Mouse (Mus musculus) heart, embryonic 13.5 days (tissue): ENCODE data around the gene Stkld1. TPM values are rescaled to one million over a fixed set of nuclear protein-coding genes. Genes with fewer than 3 reads are reported as not detected.

Experiments used
- ATAC-seq: fragments of 200-750 bp; cut with Nextera tagmentation; 2 replicates; pipeline ENCODE4 v1.8.0; 2017; ENCODE audit warnings: moderate TSS enrichment; ENCODE audit not compliant: insufficient number of reproducible peaks, low FRiP score, low TSS enrichment; ENCODE audit errors: extremely low read depth
- H3K27ac ChIP-seq: fragments of 300-500 bp; sonication (generic); replicated peaks from 2 replicates; pipeline ENCODE4 v1.5.1; 2015; ENCODE audit warnings: moderate library complexity, mild to moderate bottlenecking, inconsistent platforms
- H3K27me3 ChIP-seq: fragments of 300-500 bp; sonication (generic); replicated peaks from 2 replicates; pipeline ENCODE4 v1.6.1; 2015; ENCODE audit warnings: mild to moderate bottlenecking, inconsistent platforms
- H3K36me3 ChIP-seq: fragments of 300-500 bp; sonication (generic); 2 replicates; pipeline ENCODE4 v1.6.1; 2015; ENCODE audit warnings: mild to moderate bottlenecking, inconsistent platforms
- H3K4me1 ChIP-seq: fragments of 300-500 bp; sonication (generic); 2 replicates; pipeline ENCODE4 v1.6.1; 2015; ENCODE audit warnings: inconsistent platforms
- H3K4me2 ChIP-seq: fragments of 300-500 bp; sonication (generic); 2 replicates; pipeline ENCODE4 v1.6.1; 2015; ENCODE audit warnings: inconsistent platforms, mild to moderate bottlenecking, moderate library complexity
- H3K4me3 ChIP-seq: fragments of 300-500 bp; sonication (generic); 2 replicates; pipeline ENCODE4 v1.5.1; 2015; ENCODE audit warnings: moderate library complexity, mild to moderate bottlenecking, inconsistent platforms
- H3K9ac ChIP-seq: fragments of 300-500 bp; sonication (generic); 2 replicates; pipeline ENCODE4 v1.6.1; 2015; ENCODE audit warnings: inconsistent platforms, mild to moderate bottlenecking, moderate library complexity
- H3K9me3 ChIP-seq: fragments of 300-500 bp; sonication (generic); 2 replicates; pipeline ENCODE4 v1.6.1; 2016; ENCODE audit warnings: inconsistent platforms
- WGBS: fragments of 180-500 bp; shearing (Covaris S2); methylation state at CpG from one replicate; pipeline ENCODE4 v1.1.7; 2015; ENCODE audit warnings: mixed read lengths; 5-methylcytosine and 5-hydroxymethylcytosine counted together
- polyA plus RNA-seq: library from polyadenylated mRNA; unstranded; fragments of >200 nt; fragmentation: Nextera tagmentation; extraction: Ambion mirVana; gene quantifications from 2 replicates; pipeline ENCODE4 v1.2.1, GENCODE M21; 2015

The Stkld1 gene
- polyA plus RNA-seq, 1 experiment from 2014 or later = 0.07 TPM

DNA sequence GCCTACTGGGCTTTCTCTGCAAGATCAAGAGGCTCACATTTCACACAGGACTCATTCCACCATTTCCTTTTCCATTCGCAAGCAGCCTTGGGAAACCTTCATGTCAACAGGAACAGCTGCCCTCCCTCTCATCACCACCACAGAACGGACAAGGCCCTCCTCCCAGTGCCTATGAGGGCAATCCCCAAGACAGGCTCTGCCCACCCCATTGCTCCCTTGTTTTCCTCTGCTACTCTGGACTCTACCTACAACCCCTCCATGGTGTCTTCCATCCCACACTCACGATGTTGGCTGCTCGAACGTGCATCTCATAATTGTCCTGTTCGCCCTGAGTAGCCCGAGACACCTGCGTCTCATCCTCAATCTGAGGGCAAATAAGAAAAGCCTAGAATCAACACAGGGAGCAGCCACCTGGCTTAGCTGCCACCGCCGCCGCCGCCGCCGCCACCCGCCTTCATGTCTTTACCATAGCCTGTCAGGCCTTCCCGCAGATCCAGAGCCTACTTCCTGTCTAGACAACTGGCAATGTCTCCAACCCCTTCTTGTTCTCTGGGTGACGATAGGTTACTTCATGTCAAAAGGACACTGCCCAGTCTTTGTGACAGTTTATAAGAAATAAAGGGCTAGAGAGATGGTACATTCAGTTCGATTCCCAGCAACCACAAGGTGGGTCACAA, 25.0 kb upstream of the Stkld1 start:
- no peaks in the 10 kb centered on the region for H3K9me3 ChIP-seq
- peaks cover 67% of the 10 kb centered on the region for H3K36me3 ChIP-seq

DNA sequence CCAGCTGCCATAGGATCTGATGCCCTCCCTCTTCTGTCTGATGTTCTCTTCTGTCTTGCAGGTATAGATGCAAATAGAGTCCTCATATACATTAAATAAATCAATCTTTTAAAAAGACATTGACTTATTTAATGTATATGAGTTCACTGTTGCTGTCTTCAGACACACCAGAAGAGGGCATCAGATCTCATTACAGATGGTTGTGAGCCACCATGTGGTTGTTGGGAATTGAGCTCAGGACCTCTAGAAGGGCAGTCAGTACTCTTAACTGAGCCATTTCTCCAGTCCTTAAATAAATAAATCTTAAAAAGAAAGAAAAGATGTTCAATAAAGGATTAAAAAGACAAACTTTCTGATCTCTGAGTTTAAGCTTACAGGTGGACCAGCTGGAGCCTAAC, 24.5 kb upstream of the Stkld1 start:
- Histone ChIP-seq H3K4me1 (peaks cover 42% of the 10 kb centered on the region), H3K9ac (peak overlapping the region; percentile 94), H3K36me3 (peaks cover 73% of the 10 kb centered on the region), H3K27ac (peak overlapping the region; percentile 94), H3K4me3 (peak overlapping the region; percentile 96), H3K9me3 (no peaks in the 10 kb centered on the region), H3K27me3 (no peaks in the 10 kb centered on the region), H3K4me2 (peak overlapping the region; percentile 90)
- ATAC-seq = no peak

More for the DNA sequence above, 25.0 kb upstream of the Stkld1 start:
- Histone ChIP-seq H3K4me2 (peak overlapping the region; percentile 90), H3K27me3 (no peaks in the 10 kb centered on the region), H3K4me3 (peak overlapping the region; percentile 96), H3K9ac (peak overlapping the region; percentile 94), H3K4me1 (peaks cover 43% of the 10 kb centered on the region), H3K27ac (no peak overlapping the region; the same call in 1 of the 2 replicates)
- WGBS = 76% methylated on average over 18 of the region's 18 CpGs
- no peak for ATAC-seq

DNA sequence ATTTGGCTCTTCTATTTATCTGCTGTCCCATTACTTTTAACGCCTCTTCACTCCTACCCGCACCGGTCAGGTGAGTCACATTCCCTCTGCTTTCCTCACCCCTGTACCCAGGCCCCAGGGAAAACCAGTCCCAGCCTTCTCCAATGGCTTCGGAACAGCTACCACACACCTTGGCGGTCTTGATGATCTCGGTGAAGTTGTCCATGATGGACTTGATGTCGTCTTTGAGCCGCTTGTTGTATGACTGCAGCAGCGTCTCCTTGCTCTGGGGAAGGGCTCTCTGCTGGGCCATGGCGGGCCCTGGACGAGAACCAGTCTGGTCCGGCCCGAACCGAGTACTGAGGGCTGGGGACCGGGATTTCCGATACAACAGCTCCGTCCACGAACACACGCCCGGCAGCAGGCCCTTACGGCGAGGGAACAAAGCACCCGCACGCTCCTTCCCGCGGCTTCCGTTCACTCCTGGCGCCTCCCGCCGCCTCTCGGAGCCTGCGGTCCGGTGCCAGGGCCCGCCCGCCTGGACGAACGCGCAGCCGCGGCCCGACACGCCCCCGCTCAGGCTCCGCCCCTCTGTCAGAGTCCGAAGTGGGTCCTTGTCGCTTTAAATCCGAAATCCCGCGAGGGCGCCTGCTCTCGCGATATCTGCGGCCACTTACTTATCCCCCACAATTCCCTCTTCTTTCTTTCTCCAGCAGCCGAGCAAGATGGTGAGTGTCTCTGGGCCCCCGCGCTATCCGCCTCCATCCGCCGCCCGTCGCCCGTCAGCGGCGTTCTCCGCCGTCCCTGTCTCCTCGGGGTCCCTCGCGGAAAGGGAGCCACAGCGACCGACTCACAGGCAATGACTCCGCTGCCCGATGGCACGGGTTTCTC, 23.5 kb upstream of the Stkld1 start, which contains the start of the genes Med22 and Rpl7a:
Gene Med22 (minus strand): TSS at position 554 of the 870 bp plus-strand sequence.
Gene Rpl7a (plus strand): TSS at position 641 of the 870 bp plus-strand sequence.
- H3K9me3 ChIP-seq = no peaks in the 10 kb centered on the region
- H3K27me3 ChIP-seq = no peaks in the 10 kb centered on the region
- H3K36me3 ChIP-seq = peaks cover 67% of the 10 kb centered on the region
- H3K4me2 ChIP-seq = peak within 1 kb of the TSS; percentile 90
- ATAC-seq = peak; percentile 95
- WGBS = under 1% methylated on average over 74 of the region's 74 CpGs
- peaks cover 51% of the 10 kb centered on the region for H3K4me1 ChIP-seq
- H3K9ac ChIP-seq = peak within 1 kb of the TSS; percentile 100
- H3K27ac ChIP-seq = peak within 1 kb of the TSS; percentile 94
- peak within 1 kb of the TSS; percentile 96 for H3K4me3 ChIP-seq

DNA sequence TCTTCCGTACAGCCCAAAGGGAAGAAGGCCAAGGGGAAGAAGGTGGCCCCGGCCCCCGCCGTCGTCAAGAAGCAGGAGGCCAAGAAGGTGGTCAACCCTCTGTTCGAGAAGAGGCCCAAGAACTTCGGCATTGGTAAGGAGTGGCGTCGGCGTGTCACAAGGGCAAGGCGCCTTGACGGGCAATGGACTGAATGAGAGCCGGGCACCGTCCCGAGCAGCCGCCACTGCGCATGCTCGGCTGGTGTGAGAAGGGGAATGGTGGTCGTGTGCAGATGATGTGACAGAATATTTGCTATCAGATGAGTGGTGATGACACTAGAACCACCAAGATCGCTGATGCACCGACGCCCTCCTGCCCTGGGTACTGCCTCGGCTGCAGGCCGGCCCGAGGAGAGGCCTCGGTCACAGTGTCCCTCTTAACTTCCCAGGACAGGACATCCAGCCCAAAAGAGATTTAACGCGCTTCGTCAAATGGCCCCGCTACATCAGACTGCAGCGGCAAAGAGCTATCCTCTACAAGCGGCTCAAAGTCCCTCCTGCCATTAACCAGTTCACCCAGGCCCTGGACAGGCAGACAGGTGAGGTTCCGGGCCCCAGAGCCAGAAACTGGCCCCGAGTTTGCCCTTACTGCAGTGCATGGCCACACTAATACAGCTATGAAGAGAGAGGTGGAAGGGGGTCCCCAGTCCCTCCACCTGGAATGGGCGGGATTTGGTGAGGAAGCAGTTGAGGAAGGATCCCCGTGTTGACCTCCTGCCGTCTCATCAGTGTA, 22.7 kb upstream of the Stkld1 start:
- Histone ChIP-seq H3K4me1 (peaks cover 56% of the 10 kb centered on the region), H3K36me3 (peaks cover 58% of the 10 kb centered on the region), H3K4me2 (peak overlapping the region; percentile 86), H3K9me3 (no peaks in the 10 kb centered on the region), H3K4me3 (peak overlapping the region; percentile 96), H3K27me3 (no peaks in the 10 kb centered on the region), H3K27ac (peak overlapping the region; percentile 94), H3K9ac (peak overlapping the region; percentile 100)
- under 1% methylated on average over 37 of the region's 37 CpGs for WGBS
- peak; percentile 35; the same call in 1 of the 2 replicates for ATAC-seq

DNA sequence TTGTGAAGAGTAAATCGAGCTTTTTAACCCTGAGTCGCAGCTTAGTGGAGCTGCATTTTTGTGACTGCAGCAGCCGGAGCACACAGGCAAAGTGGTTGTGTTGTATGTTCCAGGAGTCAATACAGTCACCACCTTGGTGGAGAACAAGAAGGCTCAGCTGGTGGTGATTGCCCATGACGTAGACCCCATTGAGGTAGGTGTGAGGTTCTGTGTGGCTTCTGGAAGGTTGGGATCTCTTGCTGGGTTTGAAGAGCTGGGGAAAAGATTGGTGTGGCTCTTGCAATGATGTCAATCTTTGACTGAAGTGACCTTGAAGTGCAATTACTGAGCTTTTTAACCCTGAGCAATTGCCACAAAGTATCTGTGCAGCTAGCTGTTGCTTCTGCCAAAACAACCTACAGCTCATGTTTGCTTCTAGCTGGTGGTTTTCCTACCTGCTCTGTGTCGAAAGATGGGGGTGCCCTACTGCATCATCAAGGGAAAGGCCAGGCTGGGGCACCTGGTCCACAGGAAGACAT, 21.5 kb upstream of the Stkld1 start:
- Histone ChIP-seq H3K36me3 (peaks cover 47% of the 10 kb centered on the region), H3K4me3 (peak overlapping the region; percentile 96), H3K4me2 (peak overlapping the region; percentile 86), H3K4me1 (peaks cover 63% of the 10 kb centered on the region), H3K9ac (peak overlapping the region; percentile 100), H3K27me3 (no peaks in the 10 kb centered on the region), H3K27ac (no peak overlapping the region), H3K9me3 (no peaks in the 10 kb centered on the region)
- no peak for ATAC-seq
- 67% methylated on average over 5 of the region's 5 CpGs for WGBS

DNA sequence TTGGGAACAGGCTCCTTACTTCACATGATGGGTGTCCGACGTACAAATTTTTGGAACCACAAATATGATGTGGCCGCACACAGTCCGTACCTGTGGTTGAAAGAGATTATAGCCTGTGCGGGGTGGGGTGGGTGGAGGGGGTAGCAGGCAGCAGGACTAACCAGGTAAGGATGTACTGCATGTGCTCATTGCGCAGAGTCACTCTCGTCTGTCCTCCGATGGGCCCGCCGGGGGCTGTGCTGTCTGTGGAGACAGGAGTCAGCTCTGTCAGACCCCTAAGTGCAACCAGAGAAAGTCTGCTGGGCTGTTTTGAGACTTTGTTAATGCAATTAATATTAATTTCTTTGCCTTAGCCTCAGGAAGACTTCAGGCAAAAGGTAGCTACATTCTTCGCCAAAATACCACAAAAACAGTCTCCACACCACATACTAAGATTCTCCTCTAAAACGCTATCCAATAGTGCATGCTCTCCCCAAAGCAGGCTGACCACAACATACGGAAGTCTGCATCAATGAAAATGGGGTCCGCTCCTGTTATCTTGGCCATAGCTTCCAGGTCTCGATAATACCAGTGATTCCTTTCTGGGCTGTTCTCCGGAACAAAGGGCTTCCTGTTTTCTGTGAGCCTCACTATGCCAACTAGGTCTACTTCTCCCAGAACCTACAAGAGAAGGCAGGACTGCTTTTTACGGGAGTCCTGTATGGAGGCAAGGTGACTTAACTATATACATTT, 20.3 kb upstream of the Stkld1 start:
- Histone ChIP-seq H3K9me3 (no peaks in the 10 kb centered on the region), H3K9ac (no peak overlapping the region), H3K4me1 (peaks cover 64% of the 10 kb centered on the region), H3K4me3 (peak overlapping the region; percentile 3; the same call in 1 of the 2 replicates), H3K27ac (no peak overlapping the region), H3K36me3 (peaks cover 42% of the 10 kb centered on the region), H3K27me3 (no peaks in the 10 kb centered on the region), H3K4me2 (no peak overlapping the region)
- ATAC-seq = no peak
- 73% methylated on average over 17 of the region's 17 CpGs for WGBS

DNA sequence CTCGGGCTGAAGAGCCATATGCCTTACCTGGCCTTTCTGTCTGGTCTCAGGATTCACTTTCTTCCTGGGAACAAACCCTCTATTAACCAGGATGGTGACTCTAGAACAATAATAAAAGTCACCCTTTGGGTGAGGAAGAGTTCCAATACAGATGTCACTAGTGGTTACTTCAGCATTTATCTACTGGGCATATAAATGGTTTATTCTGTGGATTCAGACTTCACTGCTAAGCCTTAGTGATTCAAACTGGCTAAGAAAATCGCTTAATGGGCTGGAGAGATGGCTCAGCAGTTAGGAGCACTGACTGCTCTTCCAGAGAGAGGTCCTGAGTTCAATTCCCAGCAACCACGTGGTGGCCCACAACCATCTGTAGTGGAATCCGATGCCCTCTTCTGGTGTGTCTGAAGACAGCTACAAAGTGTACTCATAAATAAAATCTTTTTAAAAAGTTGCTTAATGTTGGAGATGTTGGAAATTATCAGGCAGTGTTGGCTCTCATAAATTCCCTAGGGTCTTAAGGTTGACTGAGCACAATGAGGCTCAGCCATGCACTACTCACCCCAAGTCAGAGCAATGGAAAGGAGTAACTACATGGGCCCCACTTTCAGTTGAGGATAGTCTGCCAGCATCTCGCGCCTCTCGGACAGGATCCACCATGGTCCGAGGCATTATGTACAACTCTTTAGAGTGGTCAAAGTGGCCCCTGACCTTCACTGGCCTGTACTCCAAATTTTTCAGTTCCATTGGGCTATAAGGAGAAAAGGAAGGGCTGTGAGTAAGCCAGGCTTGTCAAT, 19.5 kb upstream of the Stkld1 start:
- no peak overlapping the region for H3K4me3 ChIP-seq
- H3K27me3 ChIP-seq = no peaks in the 10 kb centered on the region
- 61% methylated on average over 8 of the region's 8 CpGs for WGBS
- peaks cover 50% of the 10 kb centered on the region for H3K36me3 ChIP-seq
- ATAC-seq = no peak
- no peak overlapping the region for H3K27ac ChIP-seq
- no peaks in the 10 kb centered on the region for H3K9me3 ChIP-seq
- peaks cover 57% of the 10 kb centered on the region for H3K4me1 ChIP-seq
- H3K9ac ChIP-seq = no peak overlapping the region
- H3K4me2 ChIP-seq = no peak overlapping the region

DNA sequence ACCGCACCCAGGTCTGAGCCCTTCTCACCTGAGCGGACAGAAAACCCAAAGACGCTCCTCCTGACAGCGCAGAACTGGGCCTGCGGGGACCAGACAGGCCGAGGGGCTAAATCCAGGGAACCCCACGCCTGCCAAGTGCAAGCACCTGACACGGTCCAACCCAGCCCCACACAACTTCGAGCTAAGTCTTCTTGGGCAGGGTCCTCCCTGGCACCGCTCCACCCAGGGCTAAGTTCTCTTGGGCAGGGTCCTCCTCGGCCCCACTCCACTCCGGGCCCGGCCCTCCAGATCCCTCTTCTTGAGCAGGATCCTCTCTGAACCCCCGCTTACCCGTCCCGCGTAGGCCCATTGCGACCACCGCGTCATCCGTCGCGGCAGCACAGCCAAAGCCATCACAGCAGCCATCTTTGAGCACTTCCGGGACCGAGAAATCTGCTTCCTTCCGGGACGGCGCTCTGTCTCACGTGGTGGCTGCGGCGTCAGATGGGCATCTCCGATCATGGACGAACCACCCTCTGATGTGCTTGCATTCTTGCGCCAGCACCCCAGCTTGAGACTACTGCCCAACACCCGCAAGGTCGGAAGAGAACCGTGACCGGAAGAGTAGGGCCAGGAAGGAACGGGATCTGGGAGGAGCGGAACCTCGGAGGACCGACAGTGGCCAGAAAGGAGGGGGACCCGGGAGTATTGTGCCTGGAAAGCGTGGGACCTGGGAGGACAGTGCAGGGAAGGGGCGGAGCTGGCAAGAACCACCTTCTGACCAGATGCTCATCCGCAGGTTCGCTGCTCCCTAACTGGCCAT, 17.7 kb upstream of the Stkld1 start, which contains the start of the genes Surf2 and Surf1:
Gene Surf2 (plus strand): TSS at position 441 of the 802 bp plus-strand sequence.
Gene Surf1 (minus strand): TSS at position 604 of the 802 bp plus-strand sequence.
- Histone ChIP-seq H3K4me2 (peak within 1 kb of the TSS; percentile 100), H3K4me3 (peak within 1 kb of the TSS; percentile 87), H3K36me3 (peaks cover 67% of the 10 kb centered on the region), H3K27ac (peak within 1 kb of the TSS; percentile 82), H3K9ac (peak within 1 kb of the TSS; percentile 92), H3K27me3 (no peaks in the 10 kb centered on the region), H3K9me3 (no peaks in the 10 kb centered on the region), H3K4me1 (peaks cover 50% of the 10 kb centered on the region)
- 1% methylated on average over 47 of the region's 47 CpGs for WGBS
- ATAC-seq = peak; percentile 61

DNA sequence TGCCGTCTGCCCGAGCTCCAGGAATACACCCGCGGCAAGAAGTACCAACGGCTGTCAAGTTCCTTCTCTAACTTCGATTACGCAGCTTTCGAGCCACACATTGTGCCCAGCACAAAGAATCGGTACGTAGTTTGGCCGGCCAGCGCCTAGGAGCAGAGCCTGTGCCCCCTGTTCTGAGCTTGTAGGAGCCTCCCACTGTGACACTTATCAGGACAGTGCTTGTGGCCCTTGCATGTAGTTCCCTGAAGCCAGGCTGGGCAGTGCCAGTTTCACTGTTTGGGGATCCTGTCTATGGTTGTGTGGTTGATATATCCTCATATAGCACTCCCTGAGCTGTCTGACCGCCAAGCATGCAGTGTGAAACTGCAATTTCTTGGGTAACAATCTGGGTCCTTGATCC, 17.1 kb upstream of the Stkld1 start:
- Histone ChIP-seq H3K36me3 (peaks cover 68% of the 10 kb centered on the region), H3K27ac (peak overlapping the region; percentile 82), H3K27me3 (no peaks in the 10 kb centered on the region), H3K4me2 (peak overlapping the region; percentile 100), H3K4me3 (peak overlapping the region; percentile 87), H3K9ac (peak overlapping the region; percentile 92), H3K9me3 (no peaks in the 10 kb centered on the region), H3K4me1 (peaks cover 50% of the 10 kb centered on the region)
- no peak for ATAC-seq
- WGBS = 2% methylated on average over 13 of the region's 13 CpGs
